Mouse (Mus musculus): ENCODE results near the gene Fcho1.

- no peak for TF ChIP-seq CTCF (IDR thresholded peaks at IDR 0.05; ENCODE audit: control insufficient read depth, insufficient read depth, low read length)
- no peak for TF ChIP-seq POLR2A (IDR thresholded peaks at IDR 0.05; ENCODE audit: borderline replicate concordance, control insufficient read depth, low read depth, low read length)
Observed at GRCm38 (mm10) chr8:71715531-71715930, 10.0 kb downstream of the Fcho1 start.
